Mouse (Mus musculus) heart, embryonic 11.5 days (tissue): ENCODE data around the gene Pld2. TPM values are rescaled to one million over a fixed set of nuclear protein-coding genes. Genes with fewer than 3 reads are reported as not detected.

ENCODE experiments used
- ATAC-seq: fragments of 200-750 bp; cut with Nextera tagmentation; replicated peaks from 2 replicates; pipeline ENCODE4 v1.8.0; 2017; ENCODE audit warnings: moderate library complexity; ENCODE audit not compliant: insufficient number of reproducible peaks, low FRiP score, low TSS enrichment
- H3K27ac ChIP-seq: fragments of 300-500 bp; sonication (generic); 2 replicates; pipeline ENCODE4 v1.5.1; 2014; ENCODE audit warnings: mild to moderate bottlenecking, low read depth, low read length
- H3K27me3 ChIP-seq: fragments of 300-500 bp; sonication (generic); 2 replicates; pipeline ENCODE4 v1.6.1; 2014; ENCODE audit warnings: mild to moderate bottlenecking, low read length, mixed read lengths; ENCODE audit not compliant: control insufficient read depth, insufficient read depth
- H3K36me3 ChIP-seq: fragments of 300-500 bp; sonication (generic); 2 replicates; pipeline ENCODE4 v1.6.1; 2014; ENCODE audit warnings: mild to moderate bottlenecking, low read length, moderate library complexity, mixed read lengths; ENCODE audit not compliant: control insufficient read depth, insufficient read depth
- H3K4me1 ChIP-seq: fragments of 300-500 bp; sonication (generic); 2 replicates; pipeline ENCODE4 v1.6.1; 2014; ENCODE audit warnings: low read length; ENCODE audit not compliant: control insufficient read depth, insufficient read depth
- H3K4me2 ChIP-seq: fragments of 300-500 bp; sonication (generic); 2 replicates; pipeline ENCODE4 v1.6.1; 2014; ENCODE audit warnings: mild to moderate bottlenecking, moderate library complexity
- H3K4me3 ChIP-seq: fragments of 300-500 bp; sonication (generic); 2 replicates; pipeline ENCODE4 v1.5.1; 2014; ENCODE audit warnings: low read depth, low read length
- H3K9ac ChIP-seq: fragments of 300-500 bp; sonication (generic); 2 replicates; pipeline ENCODE4 v1.6.1; 2014; ENCODE audit warnings: mild to moderate bottlenecking, low read depth, low read length, moderate library complexity
- H3K9me3 ChIP-seq: fragments of 300-500 bp; sonication (generic); replicated peaks from 2 replicates; pipeline ENCODE4 v1.6.1; 2016; ENCODE audit warnings: low read length; ENCODE audit not compliant: control insufficient read depth
- WGBS: fragments of 180-500 bp; shearing (Covaris S2); extraction: QIAGEN DNeasy Blood & Tissue Kit; methylation state at CpG from one replicate; pipeline ENCODE4 v1.1.7; 2014; ENCODE audit not compliant: insufficient replicate concordance; 5-methylcytosine and 5-hydroxymethylcytosine counted together
- polyA plus RNA-seq: library from polyadenylated mRNA; unstranded; fragments of >200 nt; fragmentation: Nextera tagmentation; extraction: Ambion mirVana; gene quantifications from 2 replicates; pipeline ENCODE4 v1.2.1, GENCODE M21; 2014

Pld2 gene
- polyA plus RNA-seq, 1 experiment from 2014 or later, result 7.4 TPM

DNA sequence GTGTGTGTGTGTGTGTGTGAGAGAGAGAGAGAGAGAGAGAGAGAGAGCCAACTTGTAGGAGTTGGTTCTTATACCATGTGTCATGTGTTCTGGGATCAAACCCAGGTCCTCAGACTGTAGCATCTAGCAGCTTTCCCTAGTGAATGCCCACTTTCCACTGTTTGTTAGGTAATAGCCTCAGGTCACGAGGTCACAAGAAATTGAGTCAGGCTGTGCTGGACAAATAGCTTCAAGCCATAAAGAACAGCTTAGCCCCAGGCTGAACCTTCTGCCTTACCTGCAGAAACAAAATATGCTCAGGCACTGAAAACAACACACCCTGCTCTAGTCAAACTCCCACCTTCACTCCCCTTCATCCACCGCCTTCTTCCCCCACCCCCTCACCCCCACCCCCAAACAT lies 28.6 kb upstream of the Pld2 start:
- ATAC-seq, result no peak
- no peaks in the 10 kb centered on the region; the same call in 1 of the 2 replicates for H3K4me1 ChIP-seq
- H3K9ac ChIP-seq, result no peak overlapping the region
- no peak overlapping the region for H3K27ac ChIP-seq
- H3K27me3 ChIP-seq, result peaks cover 10% of the 10 kb centered on the region
- H3K36me3 ChIP-seq, result no peaks in the 10 kb centered on the region
- no peak overlapping the region for H3K4me3 ChIP-seq
- no peaks in the 10 kb centered on the region for H3K9me3 ChIP-seq
- no peak overlapping the region for H3K4me2 ChIP-seq
- 71% methylated on average over 2 of the region's 2 CpGs for WGBS

DNA sequence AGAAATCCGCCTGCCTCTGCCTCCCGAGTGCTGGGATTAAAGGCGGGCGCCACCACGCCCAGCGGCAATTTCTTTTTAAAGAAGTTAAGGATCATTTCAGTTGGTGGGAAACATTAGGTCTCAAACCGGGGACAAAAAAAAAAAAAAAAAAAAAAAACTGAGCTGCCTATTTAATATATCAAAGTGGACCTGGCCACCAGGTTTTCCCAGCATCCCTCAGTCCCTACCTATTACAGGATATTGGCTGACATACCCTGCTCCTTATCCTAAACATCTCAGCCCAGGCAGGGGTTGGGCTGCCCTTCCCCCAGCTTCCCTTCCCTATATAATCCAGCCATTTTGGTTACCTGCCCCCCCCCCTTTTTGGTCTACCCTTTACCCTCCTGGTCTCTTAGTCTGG lies 28.0 kb upstream of the Pld2 start:
- H3K27me3 ChIP-seq, result peaks cover 10% of the 10 kb centered on the region
- H3K9me3 ChIP-seq, result no peaks in the 10 kb centered on the region
- H3K27ac ChIP-seq, result no peak overlapping the region
- no peak for ATAC-seq
- H3K4me3 ChIP-seq, result no peak overlapping the region
- H3K4me2 ChIP-seq, result no peak overlapping the region
- no peaks in the 10 kb centered on the region; the same call in 1 of the 2 replicates for H3K4me1 ChIP-seq
- no peaks in the 10 kb centered on the region for H3K36me3 ChIP-seq
- 83% methylated on average over 7 of the region's 7 CpGs for WGBS
- no peak overlapping the region for H3K9ac ChIP-seq

DNA sequence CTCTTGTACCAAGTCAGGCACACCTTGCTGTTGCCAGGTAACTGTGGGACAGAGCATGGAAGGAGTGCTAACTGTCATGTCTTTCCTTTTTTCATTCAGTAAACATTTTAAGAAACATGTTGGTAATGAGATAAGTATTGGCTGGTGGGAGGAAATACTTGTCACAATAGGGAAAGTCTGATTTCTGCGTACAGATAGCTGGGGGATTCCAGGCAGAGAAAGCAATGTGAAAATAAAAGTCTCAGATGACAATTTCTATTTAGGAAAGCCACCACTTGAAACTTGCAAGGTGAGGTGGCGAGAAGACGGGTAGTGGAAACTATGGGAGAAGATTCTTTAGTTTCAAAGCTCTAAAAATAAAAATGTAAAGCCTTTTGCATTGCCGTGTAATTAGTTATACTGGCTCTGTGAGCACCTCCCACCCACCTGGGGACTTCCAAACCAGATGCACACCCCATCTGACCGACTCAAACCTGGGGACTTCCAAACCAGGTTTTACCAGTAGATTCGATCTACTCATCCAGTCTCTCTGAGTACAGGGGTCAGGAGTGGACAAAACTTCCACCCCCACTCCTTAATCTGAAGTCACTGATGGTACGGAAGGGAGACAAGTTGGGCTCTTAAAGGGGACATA lies 27.0 kb upstream of the Pld2 start:
- Histone ChIP-seq H3K4me3 (no peak overlapping the region), H3K4me1 (no peaks in the 10 kb centered on the region; the same call in 1 of the 2 replicates), H3K27ac (no peak overlapping the region), H3K36me3 (no peaks in the 10 kb centered on the region), H3K27me3 (peaks cover 10% of the 10 kb centered on the region), H3K9ac (no peak overlapping the region), H3K9me3 (no peaks in the 10 kb centered on the region), H3K4me2 (no peak overlapping the region)
- no peak for ATAC-seq
- WGBS, result 68% methylated on average over 7 of the region's 7 CpGs

DNA sequence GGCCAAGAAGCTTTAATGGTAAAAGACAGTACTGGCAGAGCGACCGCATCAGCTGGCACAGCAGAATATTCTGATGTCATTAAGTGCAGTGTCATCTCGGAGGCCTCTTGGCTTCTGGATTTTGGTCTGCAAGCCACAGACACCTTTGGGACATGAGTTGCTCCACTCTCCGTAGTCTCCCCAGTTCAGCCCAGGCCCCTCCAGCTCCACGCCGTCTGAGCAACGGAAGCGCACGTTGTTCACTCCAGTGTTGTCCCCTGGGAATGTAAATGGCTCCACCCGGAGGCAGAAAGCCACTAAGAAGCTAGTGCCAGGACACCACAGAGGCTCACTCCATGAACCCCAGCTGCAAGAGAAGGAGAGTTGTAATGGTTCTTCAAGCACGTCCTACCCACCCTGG lies 26.3 kb upstream of the Pld2 start:
- H3K27me3 ChIP-seq, result peaks cover 10% of the 10 kb centered on the region
- H3K9ac ChIP-seq, result no peak overlapping the region
- WGBS, result 59% methylated on average over 11 of the region's 11 CpGs

DNA sequence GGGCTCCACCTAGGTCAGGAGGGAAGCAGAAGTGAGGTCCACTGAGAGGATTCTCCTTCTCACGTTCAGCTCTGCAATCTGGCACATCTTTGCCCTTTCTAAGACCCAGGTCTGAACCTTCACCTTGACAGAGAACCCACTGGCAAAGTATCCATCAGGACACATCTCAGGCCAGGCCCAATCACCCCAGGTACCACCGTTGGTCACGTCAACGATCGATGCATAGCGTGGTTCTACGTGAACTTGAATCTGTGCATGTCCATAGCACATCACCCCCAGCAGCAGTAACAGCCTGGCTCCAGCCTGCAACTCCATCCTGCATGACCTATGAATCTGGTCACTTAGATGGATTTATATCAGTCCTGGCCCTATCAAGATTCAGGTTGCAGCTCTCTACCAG lies 25.6 kb upstream of the Pld2 start, which contains the start of gene Vmo1:
TSS of gene Vmo1 (minus strand) at position 329 of the 400 bp plus-strand sequence.
- H3K36me3 ChIP-seq, result no peaks in the 10 kb centered on the region
- H3K4me3 ChIP-seq, result no peak within 1 kb of the TSS
- peaks cover 8% of the 10 kb centered on the region for H3K27me3 ChIP-seq
- 84% methylated on average over 7 of the region's 7 CpGs for WGBS
- H3K4me1 ChIP-seq, result no peaks in the 10 kb centered on the region; the same call in 1 of the 2 replicates
- H3K27ac ChIP-seq, result no peak within 1 kb of the TSS
- no peaks in the 10 kb centered on the region for H3K9me3 ChIP-seq
- no peak for ATAC-seq
- peak within 1 kb of the TSS; percentile 39; the same call in 1 of the 2 replicates for H3K9ac ChIP-seq
- no peak within 1 kb of the TSS for H3K4me2 ChIP-seq

More for the DNA sequence above, 26.3 kb upstream of the Pld2 start:
- no peak overlapping the region for H3K4me3 ChIP-seq
- no peaks in the 10 kb centered on the region; the same call in 1 of the 2 replicates for H3K4me1 ChIP-seq
- no peak overlapping the region for H3K4me2 ChIP-seq
- H3K9me3 ChIP-seq, result no peaks in the 10 kb centered on the region
- no peak for ATAC-seq
- no peak overlapping the region for H3K27ac ChIP-seq
- H3K36me3 ChIP-seq, result no peaks in the 10 kb centered on the region

DNA sequence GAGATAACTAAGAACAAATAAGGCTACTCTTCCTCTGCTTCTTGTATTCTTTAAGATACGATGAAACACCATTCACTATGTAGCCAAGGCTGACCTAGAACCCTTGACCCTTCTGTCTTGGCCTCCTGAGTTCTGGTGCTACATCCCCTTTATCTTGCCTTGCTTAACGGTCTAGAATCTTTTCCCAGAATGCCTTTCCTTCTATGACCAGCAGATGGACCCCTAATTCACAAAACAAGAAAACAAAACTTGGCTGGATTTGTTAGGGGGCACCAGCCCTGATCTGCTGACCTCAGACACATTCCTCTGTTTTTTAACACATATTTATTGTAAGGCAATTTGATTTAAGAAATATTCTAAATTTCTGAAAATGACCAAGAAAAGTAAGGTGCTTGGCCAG lies 23.5 kb upstream of the Pld2 start:
- no peak for ATAC-seq
- WGBS, result 23% methylated on average over 2 of the region's 2 CpGs

DNA sequence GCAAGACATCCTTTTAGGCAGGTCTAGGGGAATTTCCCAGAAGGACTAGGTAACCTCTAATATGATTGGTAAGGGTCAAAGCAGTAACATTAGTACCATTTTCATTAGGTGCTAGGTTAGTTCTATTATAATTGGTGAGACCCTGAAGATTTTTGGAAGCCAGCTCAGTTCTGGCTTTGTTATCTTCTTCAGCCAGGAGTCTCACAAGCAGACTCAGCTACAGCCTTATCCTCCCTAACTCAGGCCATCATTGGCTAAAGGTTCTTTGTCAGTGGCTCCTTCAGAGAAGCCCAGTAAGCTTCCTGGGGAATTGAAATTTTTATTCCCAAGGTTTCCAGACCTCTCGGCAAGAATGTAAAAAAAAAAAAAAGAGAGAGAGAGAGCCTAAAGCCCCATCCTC lies 21.4 kb upstream of the Pld2 start:
- Histone ChIP-seq H3K4me2 (no peak overlapping the region), H3K4me1 (peaks cover 12% of the 10 kb centered on the region), H3K9me3 (no peaks in the 10 kb centered on the region), H3K9ac (no peak overlapping the region), H3K27me3 (peaks cover 2% of the 10 kb centered on the region; the same call in 1 of the 2 replicates), H3K4me3 (no peak overlapping the region), H3K36me3 (no peaks in the 10 kb centered on the region), H3K27ac (no peak overlapping the region)
- WGBS, result 74% methylated on average over 1 of the region's 1 CpGs
- ATAC-seq, result no peak

More for the DNA sequence above, 23.5 kb upstream of the Pld2 start:
- Histone ChIP-seq H3K9ac (no peak overlapping the region), H3K4me1 (peaks cover 12% of the 10 kb centered on the region), H3K27ac (no peak overlapping the region), H3K4me2 (no peak overlapping the region), H3K27me3 (peaks cover 2% of the 10 kb centered on the region; the same call in 1 of the 2 replicates), H3K36me3 (no peaks in the 10 kb centered on the region), H3K9me3 (no peaks in the 10 kb centered on the region), H3K4me3 (no peak overlapping the region)

DNA sequence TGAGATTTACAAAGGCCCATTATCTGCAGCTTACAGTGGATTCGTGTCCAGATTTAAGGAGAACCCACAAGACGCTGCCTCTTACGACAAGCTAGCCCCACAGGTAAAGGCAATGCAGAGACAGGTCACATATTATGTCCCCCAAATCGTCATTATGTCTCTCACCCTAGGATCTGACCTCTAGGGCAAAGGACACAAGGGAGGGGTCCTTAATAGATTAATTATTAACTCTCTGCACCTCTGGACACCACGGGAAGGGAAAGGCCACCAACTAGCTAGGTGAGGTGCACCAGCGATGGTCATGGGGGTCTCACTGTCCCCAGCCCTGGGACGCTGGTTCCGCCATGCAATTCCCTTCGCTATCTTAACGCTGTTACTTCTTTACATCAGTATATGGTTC lies 20.9 kb upstream of the Pld2 start, which contains the start of gene Gltpd2:
TSS of gene Gltpd2 (plus strand) at position 274 of the 400 bp plus-strand sequence.
- Histone ChIP-seq H3K4me2 (peak within 1 kb of the TSS; percentile 76), H3K9ac (peak within 1 kb of the TSS; percentile 80), H3K4me3 (peak within 1 kb of the TSS; percentile 41), H3K27me3 (peaks cover 2% of the 10 kb centered on the region; the same call in 1 of the 2 replicates), H3K27ac (peak within 1 kb of the TSS; percentile 68), H3K36me3 (no peaks in the 10 kb centered on the region), H3K4me1 (peaks cover 12% of the 10 kb centered on the region), H3K9me3 (no peaks in the 10 kb centered on the region)
- WGBS, result 80% methylated on average over 10 of the region's 10 CpGs
- no peak for ATAC-seq
